Mouse (Mus musculus) neural tube, embryonic 15.5 days (tissue): ENCODE data around the gene Tab1. TPM values are rescaled to one million over a fixed set of nuclear protein-coding genes. Genes with fewer than 3 reads are reported as not detected.

Source experiments
- ATAC-seq: fragments of 200-750 bp; cut with Nextera tagmentation; 2 replicates; pipeline ENCODE4 v1.8.0; 2017; ENCODE audit warnings: mild to moderate bottlenecking, moderate TSS enrichment, moderate library complexity; ENCODE audit not compliant: low FRiP score
- H3K27ac ChIP-seq: fragments of 300-500 bp; sonication (generic); replicated peaks from 2 replicates; pipeline ENCODE4 v1.5.1; 2015; ENCODE audit warnings: mild to moderate bottlenecking, inconsistent platforms
- H3K27me3 ChIP-seq: fragments of 300-500 bp; sonication (generic); replicated peaks from 2 replicates; pipeline ENCODE4 v1.6.1; 2015; ENCODE audit warnings: inconsistent platforms
- H3K36me3 ChIP-seq: fragments of 300-500 bp; sonication (generic); 2 replicates; pipeline ENCODE4 v1.6.1; 2015; ENCODE audit warnings: inconsistent platforms
- H3K4me1 ChIP-seq: fragments of 300-500 bp; sonication (generic); 2 replicates; pipeline ENCODE4 v1.6.1; 2015; ENCODE audit warnings: inconsistent platforms
- H3K4me2 ChIP-seq: fragments of 300-500 bp; sonication (generic); 2 replicates; pipeline ENCODE4 v1.6.1; 2015; ENCODE audit warnings: inconsistent platforms, mild to moderate bottlenecking, moderate library complexity
- H3K4me3 ChIP-seq: fragments of 300-500 bp; sonication (generic); replicated peaks from 2 replicates; pipeline ENCODE4 v1.5.1; 2015; ENCODE audit warnings: mild to moderate bottlenecking, inconsistent platforms
- H3K9ac ChIP-seq: fragments of 300-500 bp; sonication (generic); replicated peaks from 2 replicates; pipeline ENCODE4 v1.6.1; 2015; ENCODE audit warnings: mild to moderate bottlenecking, inconsistent platforms
- H3K9me3 ChIP-seq: fragments of 300-500 bp; sonication (generic); replicated peaks from 2 replicates; pipeline ENCODE4 v1.6.1; 2016; ENCODE audit warnings: inconsistent platforms
- WGBS: fragments of 180-500 bp; shearing (Covaris S2); methylation state at CpG from one replicate; pipeline ENCODE4 v1.1.7; 2015; ENCODE audit warnings: mixed read lengths; 5-methylcytosine and 5-hydroxymethylcytosine counted together
- polyA plus RNA-seq: library from polyadenylated mRNA; unstranded; fragments of >200 nt; fragmentation: Nextera tagmentation; extraction: Ambion mirVana; gene quantifications from 2 replicates; pipeline ENCODE4 v1.2.1, GENCODE M21; 2015

Tab1 gene
- polyA plus RNA-seq, 1 experiment from 2014 or later = 35.9 TPM

DNA sequence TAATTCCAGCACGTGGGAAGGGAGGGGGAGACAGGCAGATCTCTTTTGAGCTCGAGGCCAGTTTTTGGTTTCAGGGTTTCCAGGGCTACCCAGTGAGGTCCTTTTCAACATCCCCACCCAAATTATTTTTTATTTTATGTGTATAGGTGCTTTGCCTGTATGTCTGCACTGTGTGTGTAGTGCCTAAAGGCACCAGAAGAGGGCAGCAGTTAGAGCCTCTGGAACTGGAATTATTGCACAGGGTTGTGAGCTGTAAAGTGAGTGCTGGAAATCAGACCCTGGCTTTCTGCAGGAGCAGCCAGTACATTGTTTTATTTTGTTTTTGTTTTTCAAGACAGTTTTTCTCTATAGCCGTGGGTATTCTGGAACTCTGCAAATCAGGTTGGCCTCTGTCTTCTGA, 9.2 kb downstream of the Tab1 start:
- H3K4me1 ChIP-seq = peaks cover 16% of the 10 kb centered on the region
- 97% methylated on average over 3 of the region's 3 CpGs for WGBS
- no peak overlapping the region for H3K27ac ChIP-seq
- no peak overlapping the region for H3K4me2 ChIP-seq
- H3K9me3 ChIP-seq = no peaks in the 10 kb centered on the region
- H3K4me3 ChIP-seq = no peak overlapping the region
- no peak for ATAC-seq
- H3K9ac ChIP-seq = no peak overlapping the region
- H3K27me3 ChIP-seq = no peaks in the 10 kb centered on the region
- peaks cover 12% of the 10 kb centered on the region; the same call in 1 of the 2 replicates for H3K36me3 ChIP-seq

DNA sequence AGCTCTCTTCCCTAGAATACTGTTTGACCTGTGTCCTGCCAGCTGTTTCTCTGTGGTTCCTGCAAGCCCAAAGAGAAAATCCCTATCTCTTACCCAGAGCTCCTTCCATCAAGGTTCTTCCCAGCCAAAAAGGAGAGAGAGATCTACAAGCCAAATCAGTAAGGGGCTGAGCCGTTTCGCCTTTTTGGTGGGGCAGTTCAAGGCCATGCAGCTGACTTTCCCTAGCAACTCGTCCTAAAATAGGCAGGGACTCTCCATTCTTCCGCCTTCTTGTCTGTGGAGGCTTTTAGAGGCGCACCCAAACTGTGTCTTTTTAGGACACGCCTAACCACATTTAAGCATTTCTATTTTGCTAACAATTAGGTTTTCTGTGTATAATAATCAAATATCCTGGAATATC, 10.8 kb downstream of the Tab1 start:
- Histone ChIP-seq H3K27me3 (no peaks in the 10 kb centered on the region), H3K9ac (no peak overlapping the region), H3K4me2 (no peak overlapping the region), H3K4me1 (0 out of 2 replicates have a peak, but pooled peaks cover 5% of the 10 kb centered on the region), H3K27ac (no peak overlapping the region), H3K4me3 (no peak overlapping the region), H3K36me3 (peaks cover 14% of the 10 kb centered on the region; the same call in 1 of the 2 replicates), H3K9me3 (no peaks in the 10 kb centered on the region)
- ATAC-seq = no peak
- 96% methylated on average over 6 of the region's 6 CpGs for WGBS

- 0 out of 2 replicates have a peak, but pooled peaks cover 5% of the 10 kb centered on the region for H3K4me1 ChIP-seq
- peaks cover 29% of the 10 kb centered on the region; the same call in 1 of the 2 replicates for H3K36me3 ChIP-seq
- no peaks in the 10 kb centered on the region for H3K9me3 ChIP-seq
- 98% methylated on average over 5 of the region's 5 CpGs for WGBS
- H3K9ac ChIP-seq = no peak overlapping the region
- H3K27ac ChIP-seq = no peak overlapping the region
- H3K27me3 ChIP-seq = no peaks in the 10 kb centered on the region
- no peak for ATAC-seq
- H3K4me2 ChIP-seq = no peak overlapping the region
- H3K4me3 ChIP-seq = no peak overlapping the region
These were observed 12.5 kb downstream of the Tab1 start for GRCm38 (mm10) chr15:80145397-80145796.

GRCm38 (mm10) chr15:80146153-80146552, 13.2 kb downstream of the Tab1 start:
- H3K27ac ChIP-seq = no peak overlapping the region
- WGBS = 65% methylated on average over 6 of the region's 6 CpGs
- peaks cover 34% of the 10 kb centered on the region; the same call in 1 of the 2 replicates for H3K36me3 ChIP-seq
- no peaks in the 10 kb centered on the region for H3K27me3 ChIP-seq
- ATAC-seq = no peak
- no peak overlapping the region for H3K4me3 ChIP-seq
- 0 out of 2 replicates have a peak, but pooled peaks cover 5% of the 10 kb centered on the region for H3K4me1 ChIP-seq
- no peaks in the 10 kb centered on the region for H3K9me3 ChIP-seq
- no peak overlapping the region for H3K4me2 ChIP-seq
- H3K9ac ChIP-seq = no peak overlapping the region

- H3K4me1 ChIP-seq = 0 out of 2 replicates have a peak, but pooled peaks cover 5% of the 10 kb centered on the region
- no peak for ATAC-seq
- no peak overlapping the region for H3K4me3 ChIP-seq
- no peak overlapping the region for H3K4me2 ChIP-seq
- 91% methylated on average over 14 of the region's 14 CpGs for WGBS
- H3K27me3 ChIP-seq = no peaks in the 10 kb centered on the region
- H3K9ac ChIP-seq = no peak overlapping the region
- H3K36me3 ChIP-seq = peaks cover 34% of the 10 kb centered on the region
- no peak overlapping the region for H3K27ac ChIP-seq
- no peaks in the 10 kb centered on the region for H3K9me3 ChIP-seq
These were observed 14.2 kb downstream of the Tab1 start for GRCm38 (mm10) chr15:80147090-80147489.

DNA sequence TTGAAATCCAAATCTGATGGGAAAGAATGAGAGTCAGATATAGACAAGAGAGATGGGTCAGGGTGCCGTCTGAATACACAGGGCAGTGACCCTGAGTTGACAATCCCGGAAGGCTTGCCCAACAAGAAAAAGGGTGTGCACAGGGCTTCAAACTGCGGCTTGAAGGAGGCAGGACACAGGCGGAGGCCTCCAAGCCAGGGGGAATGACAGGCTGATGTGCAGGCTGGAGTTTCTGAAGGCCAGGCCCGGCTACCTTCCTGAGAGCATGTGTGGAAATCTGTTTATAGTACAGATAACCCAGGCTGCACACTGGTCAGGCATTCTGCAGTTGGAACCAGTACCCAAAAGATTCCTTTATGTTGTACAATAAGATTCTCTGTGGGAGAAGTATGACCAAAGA, 14.6 kb downstream of the Tab1 start:
- 78% methylated on average over 5 of the region's 5 CpGs for WGBS
- ATAC-seq = no peak
- no peak overlapping the region for H3K27ac ChIP-seq
- no peak overlapping the region for H3K4me2 ChIP-seq
- H3K4me1 ChIP-seq = 0 out of 2 replicates have a peak, but pooled peaks cover 5% of the 10 kb centered on the region
- no peak overlapping the region for H3K9ac ChIP-seq
- H3K4me3 ChIP-seq = no peak overlapping the region
- peaks cover 32% of the 10 kb centered on the region for H3K36me3 ChIP-seq
- no peaks in the 10 kb centered on the region for H3K9me3 ChIP-seq
- no peaks in the 10 kb centered on the region for H3K27me3 ChIP-seq

GRCm38 (mm10) chr15:80148565-80148964, 15.6 kb downstream of the Tab1 start:
- Histone ChIP-seq H3K4me1 (0 out of 2 replicates have a peak, but pooled peaks cover 5% of the 10 kb centered on the region), H3K9ac (no peak overlapping the region), H3K4me3 (no peak overlapping the region), H3K9me3 (no peaks in the 10 kb centered on the region), H3K27ac (no peak overlapping the region), H3K36me3 (peaks cover 32% of the 10 kb centered on the region), H3K4me2 (no peak overlapping the region), H3K27me3 (no peaks in the 10 kb centered on the region)
- no peak for ATAC-seq
- WGBS = 89% methylated on average over 8 of the region's 8 CpGs

GRCm38 (mm10) chr15:80149517-80149916, 16.6 kb downstream of the Tab1 start:
- Histone ChIP-seq H3K27ac (no peak overlapping the region), H3K4me1 (0 out of 2 replicates have a peak, but pooled peaks cover 5% of the 10 kb centered on the region), H3K9me3 (no peaks in the 10 kb centered on the region), H3K9ac (no peak overlapping the region), H3K4me2 (no peak overlapping the region), H3K36me3 (peaks cover 42% of the 10 kb centered on the region), H3K4me3 (no peak overlapping the region), H3K27me3 (no peaks in the 10 kb centered on the region)
- ATAC-seq = no peak
- 94% methylated on average over 7 of the region's 7 CpGs for WGBS

DNA sequence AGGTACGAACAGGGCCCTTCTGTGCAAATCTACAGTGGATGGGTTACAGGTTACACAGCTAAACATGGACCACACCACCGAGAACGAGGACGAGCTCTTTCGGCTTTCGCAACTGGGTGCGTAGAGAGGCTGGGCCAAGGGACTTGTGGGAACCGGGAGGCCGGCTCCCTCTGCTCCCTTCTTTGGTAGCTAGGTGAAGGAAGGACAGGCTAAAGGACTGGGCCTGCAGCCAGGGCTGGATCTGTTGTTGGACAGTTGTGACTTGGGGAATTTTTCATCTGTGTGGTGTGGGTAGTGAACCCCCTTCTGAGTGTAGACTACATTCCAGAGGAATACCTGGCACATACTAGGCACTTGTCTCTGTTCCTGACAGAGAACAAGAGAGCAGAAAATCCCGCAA, 19.7 kb downstream of the Tab1 start:
- Histone ChIP-seq H3K9ac (no peak overlapping the region), H3K4me3 (no peak overlapping the region), H3K36me3 (peaks cover 60% of the 10 kb centered on the region), H3K27ac (no peak overlapping the region), H3K9me3 (no peaks in the 10 kb centered on the region), H3K4me2 (no peak overlapping the region), H3K4me1 (0 out of 2 replicates have a peak, but pooled peaks cover under 1% of the 10 kb centered on the region), H3K27me3 (no peaks in the 10 kb centered on the region)
- 94% methylated on average over 10 of the region's 10 CpGs for WGBS
- ATAC-seq = no peak

GRCm38 (mm10) chr15:80153757-80154156, 20.8 kb downstream of the Tab1 start:
- Histone ChIP-seq H3K9me3 (no peaks in the 10 kb centered on the region), H3K27me3 (no peaks in the 10 kb centered on the region), H3K36me3 (peaks cover 70% of the 10 kb centered on the region), H3K4me3 (no peak overlapping the region), H3K27ac (no peak overlapping the region), H3K4me2 (no peak overlapping the region), H3K9ac (no peak overlapping the region), H3K4me1 (no peaks in the 10 kb centered on the region)
- no peak for ATAC-seq
- 81% methylated on average over 11 of the region's 11 CpGs for WGBS

- WGBS = 93% methylated on average over 8 of the region's 8 CpGs
- Histone ChIP-seq H3K9me3 (no peaks in the 10 kb centered on the region), H3K27ac (no peak overlapping the region), H3K4me1 (no peaks in the 10 kb centered on the region), H3K4me3 (no peak overlapping the region), H3K27me3 (no peaks in the 10 kb centered on the region), H3K4me2 (no peak overlapping the region), H3K9ac (no peak overlapping the region), H3K36me3 (peaks cover 72% of the 10 kb centered on the region)
- ATAC-seq = no peak
These were observed 22.8 kb downstream of the Tab1 start for GRCm38 (mm10) chr15:80155707-80156106.

DNA sequence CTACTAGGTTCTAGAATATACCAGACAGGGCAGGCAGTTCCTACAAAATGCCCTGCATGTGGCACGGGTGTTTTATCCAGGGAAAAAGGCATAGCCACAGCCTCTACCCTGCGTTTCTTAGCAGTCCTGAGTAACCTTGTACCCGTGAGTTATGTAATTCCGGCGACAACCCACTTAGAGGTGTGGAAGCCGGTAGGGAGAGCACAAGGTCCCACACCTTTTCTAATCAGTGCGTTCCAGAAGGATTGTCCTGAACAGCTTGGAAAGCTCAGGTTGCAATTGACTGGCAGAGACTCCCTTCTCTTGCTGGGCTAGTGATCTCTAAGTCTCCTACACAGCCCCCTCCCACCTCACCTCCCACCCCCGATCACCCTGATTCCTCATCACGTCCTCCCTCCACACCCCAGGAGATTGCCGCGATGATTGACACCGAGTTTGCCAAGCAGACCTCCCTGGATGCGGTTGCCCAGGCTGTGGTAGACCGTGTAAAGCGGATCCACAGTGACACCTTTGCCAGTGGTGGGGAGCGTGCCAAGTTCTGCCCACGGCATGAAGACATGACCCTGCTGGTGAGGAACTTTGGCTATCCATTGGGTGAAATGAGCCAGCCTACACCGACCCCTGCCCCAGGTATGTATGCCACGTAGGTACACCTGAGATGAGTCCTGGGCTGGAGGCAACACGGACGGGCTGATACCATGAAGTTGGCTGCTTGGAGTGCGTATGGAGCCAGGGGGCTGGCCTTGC, 24.4 kb downstream of the Tab1 start:
- Histone ChIP-seq H3K9me3 (no peaks in the 10 kb centered on the region), H3K27ac (no peak overlapping the region), H3K4me2 (no peak overlapping the region), H3K36me3 (peaks cover 81% of the 10 kb centered on the region), H3K4me3 (no peak overlapping the region), H3K27me3 (no peaks in the 10 kb centered on the region), H3K9ac (no peak overlapping the region), H3K4me1 (no peaks in the 10 kb centered on the region)
- no peak for ATAC-seq
- WGBS = 95% methylated on average over 22 of the region's 22 CpGs
